Mouse (Mus musculus): ENCODE measurements around the gene Isoc2a.
A peak's percentile ranks its signal among the peaks of the same experiment; 100 is the strongest.

Isoc2a gene

DNA sequence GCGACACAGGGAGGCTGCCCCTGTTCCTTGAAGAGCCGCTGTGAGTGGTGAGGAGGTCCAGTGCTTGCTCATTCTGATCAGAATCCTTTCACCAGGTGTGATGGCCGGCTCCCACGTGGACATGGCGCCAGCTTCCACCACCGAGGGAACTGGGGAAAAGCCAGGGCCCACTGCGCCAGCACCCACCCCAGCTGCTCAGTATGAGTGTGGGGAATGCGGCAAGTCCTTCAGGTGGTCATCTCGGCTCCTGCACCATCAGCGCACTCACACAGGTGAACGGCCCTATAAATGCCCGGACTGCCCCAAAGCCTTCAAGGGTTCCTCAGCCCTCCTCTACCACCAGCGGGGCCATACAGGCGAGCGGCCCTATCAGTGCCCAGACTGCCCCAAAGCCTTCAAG lies 41.7 kb downstream of the Isoc2a start:
- no peak for DNase-seq (ENCODE audit: low read depth, low spot score)

DNA sequence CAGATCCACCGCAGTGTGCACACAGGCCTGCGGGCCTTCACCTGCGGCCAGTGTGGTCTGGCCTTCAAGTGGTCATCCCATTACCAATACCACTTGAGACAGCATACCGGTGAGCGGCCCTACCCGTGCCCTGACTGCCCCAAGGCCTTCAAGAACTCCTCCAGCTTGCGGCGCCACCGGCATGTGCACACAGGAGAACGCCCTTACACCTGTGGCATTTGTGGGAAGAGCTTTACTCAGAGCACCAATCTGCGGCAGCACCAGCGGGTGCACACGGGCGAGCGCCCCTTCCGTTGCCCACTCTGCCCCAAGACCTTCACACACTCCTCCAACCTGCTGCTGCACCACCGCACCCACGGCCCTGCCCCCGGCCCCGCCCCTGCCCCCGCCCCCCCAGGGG lies 42.1 kb downstream of the Isoc2a start:
- no peak for DNase-seq (ENCODE audit: low read depth, low spot score)

DNA sequence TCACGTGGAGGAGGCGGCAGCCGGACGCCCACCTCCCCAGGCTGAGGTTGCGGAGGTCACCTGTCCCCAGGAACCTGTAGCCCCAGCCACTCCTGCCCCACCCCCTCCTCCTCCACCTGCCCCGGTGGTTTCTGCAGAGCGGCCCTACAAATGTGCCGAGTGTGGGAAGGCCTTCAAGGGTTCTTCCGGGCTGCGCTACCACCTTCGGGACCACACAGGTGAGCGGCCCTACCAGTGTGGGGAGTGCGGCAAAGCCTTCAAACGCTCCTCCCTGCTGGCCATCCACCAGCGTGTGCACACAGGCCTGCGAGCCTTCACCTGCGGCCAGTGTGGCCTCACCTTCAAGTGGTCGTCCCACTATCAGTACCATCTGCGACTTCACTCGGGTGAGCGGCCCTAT lies 43.0 kb downstream of the Isoc2a start:
- DNase-seq (ENCODE audit: low read depth, low spot score), result no peak

DNA sequence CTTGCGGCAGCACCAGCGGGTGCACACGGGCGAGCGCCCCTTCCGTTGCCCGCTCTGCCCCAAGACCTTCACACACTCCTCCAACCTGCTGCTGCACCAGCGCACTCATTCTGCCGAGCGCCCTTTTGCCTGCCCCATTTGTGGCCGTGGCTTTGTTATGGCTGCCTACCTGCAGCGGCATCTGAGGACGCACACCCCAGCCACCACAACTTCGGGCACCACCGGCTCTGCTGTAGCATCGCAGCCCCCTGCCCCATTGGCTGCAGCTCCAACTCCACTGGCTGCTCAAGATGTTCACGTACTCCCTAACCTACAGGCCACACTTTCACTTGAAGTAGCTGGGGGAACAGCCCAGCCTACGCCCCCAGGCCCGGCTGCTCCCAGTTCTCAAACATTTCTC lies 43.5 kb downstream of the Isoc2a start:
- no peak for DNase-seq (ENCODE audit: low read depth, low spot score)

DNA sequence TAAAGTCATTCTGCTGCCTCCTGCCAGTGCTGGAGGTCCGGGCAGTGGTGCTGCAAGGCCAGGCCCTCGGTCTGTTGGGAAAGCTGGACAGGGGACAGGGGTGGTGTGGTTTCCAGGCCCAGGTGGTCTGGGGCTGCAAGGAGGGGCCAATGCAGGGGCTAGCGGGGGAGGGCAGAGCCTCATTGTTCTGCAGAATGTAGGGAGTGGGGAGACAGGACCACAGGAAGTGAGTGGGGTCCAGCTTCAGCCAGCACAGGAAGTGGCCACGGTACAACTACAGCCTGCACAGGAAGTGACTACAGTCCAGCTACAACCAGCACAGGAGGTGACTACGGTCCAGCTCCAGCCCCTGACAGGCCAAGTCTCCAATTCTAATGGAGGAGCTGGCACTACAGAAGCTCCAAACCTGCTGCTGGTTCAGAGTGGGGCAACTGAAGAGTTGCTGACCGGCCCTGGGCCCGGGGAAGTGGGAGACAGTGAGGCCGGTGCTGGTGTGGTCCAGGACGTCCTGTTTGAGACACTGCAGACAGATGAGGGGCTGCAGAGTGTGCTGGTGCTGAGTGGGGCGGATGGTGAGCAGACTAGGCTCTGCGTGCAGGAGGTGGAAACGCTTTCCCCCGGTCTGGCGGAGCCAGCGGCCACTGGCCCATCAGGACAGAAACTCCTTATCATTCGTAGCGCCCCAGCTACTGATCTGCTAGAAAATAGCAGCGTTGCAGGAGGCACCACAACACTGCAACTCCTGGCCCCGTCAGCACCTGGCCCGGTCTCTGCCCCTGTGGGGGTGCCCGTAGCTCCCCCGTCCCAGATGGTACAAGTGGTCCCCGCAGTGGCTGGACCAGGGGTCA lies 44.2 kb downstream of the Isoc2a start:
- no peak for DNase-seq (ENCODE audit: low read depth, low spot score)

DNA sequence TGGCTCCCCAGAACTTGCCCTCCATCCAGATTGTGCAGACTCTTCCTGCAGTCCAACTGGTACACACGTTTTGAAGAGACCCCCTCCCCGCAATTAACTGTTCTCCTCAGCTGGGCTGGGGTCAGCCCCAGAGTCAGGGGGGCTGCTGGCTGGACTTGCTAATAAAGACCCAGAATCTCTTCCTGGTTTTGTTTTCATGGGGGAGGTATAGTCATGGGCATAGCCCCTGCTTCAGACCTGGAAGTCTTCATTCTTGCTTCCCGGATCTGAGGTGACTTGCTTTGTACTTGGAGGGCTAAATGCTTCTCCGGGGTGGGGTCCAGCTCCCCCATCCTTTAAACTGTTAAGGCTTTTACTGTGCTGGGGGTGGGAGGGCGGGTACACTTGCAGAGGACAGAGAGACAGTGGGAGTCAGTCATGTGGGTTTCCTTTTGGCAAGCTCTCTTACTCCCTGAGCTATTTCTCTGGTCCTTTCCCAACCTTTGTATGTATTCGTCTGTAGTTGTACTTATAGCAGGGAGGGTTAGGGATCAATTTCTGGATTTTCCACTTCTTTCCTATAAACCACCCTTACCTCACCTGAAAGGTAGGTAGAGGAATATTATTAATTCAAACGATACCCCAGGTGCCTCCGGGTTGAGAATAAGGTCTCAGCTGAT lies 45.0 kb downstream of the Isoc2a start, which contains the start of gene Nat14:
Nat14 (plus strand) TSS at position 205 of the 659 bp plus-strand sequence.
- DNase-seq (ENCODE audit: low read depth, low spot score), result no peak

DNA sequence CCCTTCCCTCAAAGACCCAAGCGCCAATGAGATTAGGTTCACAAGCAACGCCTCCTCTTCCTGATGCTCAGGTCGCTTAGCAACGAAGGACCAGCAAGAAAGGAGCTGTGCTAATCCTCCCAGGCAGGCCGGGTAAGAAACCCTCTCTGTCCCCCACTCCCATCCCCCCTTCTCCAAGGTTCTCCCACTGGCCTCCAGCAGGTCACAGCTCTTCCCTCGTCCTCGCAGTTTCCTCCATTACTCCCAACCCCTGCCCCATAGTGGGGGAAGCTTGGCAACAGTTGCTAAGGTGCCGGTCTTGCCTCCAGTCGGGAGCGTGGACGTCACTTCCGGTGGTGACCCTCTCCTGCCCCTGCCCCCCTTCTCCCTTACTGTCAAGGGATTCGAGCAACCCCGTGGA lies 45.6 kb downstream of the Isoc2a start:
- DNase-seq (ENCODE audit: low read depth, low spot score), result no peak

DNA sequence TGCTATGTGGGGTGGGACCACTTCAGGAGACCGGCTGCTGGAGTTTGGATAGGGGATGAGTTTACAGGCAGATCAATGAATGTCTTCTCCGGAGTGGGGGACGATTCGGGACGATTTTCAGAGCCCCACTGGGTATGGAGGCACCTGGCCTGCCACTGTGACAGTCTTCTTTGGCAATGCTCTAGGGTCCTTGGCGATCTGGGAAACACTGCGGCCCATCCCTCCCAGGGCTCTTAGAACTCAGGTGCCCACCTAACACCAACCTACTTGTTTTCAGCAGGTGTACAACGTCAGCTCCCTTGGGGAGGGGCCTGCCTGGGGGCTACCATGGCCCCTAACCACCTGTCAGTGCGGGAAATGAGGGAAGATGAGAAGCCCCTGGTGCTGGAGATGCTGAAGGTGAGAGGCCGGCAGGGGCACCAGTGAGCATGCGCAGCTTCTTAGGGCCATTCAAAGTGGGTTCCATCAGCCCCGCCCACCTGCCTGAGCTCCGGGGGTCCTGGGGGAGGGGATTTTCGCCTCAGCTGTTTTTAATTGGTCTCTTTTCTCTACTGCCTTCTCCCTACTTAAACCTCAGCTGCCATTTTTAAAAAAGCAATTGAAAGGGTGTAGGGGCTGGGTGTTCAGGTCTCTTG lies 46.1 kb downstream of the Isoc2a start:
- no peak for DNase-seq (ENCODE audit: low read depth, low spot score)

DNA sequence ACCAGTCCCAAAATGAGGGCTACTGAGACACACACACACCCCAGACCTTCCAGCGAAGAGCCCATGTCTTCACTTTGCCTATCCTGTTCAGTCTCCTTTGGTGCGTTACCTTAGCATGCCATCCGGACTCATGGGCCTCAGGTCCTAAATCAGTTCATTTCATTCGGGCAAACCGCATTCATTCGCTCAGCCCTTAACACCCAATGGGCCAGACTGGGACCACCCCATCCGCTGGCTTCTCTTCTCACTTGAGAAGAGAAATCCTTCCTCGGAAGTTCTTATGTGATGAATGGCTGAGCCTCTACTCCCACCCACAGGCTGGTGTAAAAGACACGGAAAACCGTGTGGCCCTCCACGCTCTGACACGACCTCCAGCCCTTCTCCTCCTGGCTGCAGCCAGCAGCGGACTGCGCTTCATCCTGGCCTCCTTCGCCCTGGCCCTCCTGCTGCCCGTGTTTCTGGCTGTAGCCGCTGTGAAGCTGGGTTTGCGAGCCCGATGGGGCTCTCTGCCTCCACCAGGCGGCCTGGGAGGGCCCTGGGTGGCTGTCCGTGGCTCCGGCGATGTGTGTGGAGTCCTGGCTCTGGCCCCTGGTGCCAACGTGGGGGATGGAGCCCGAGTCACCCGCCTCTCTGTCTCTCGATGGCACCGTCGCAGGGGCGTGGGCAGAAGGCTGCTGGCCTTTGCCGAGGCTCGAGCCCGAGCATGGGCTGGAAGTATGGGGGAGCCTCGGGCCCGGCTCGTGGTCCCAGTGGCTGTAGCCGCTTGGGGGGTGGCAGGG lies 46.8 kb downstream of the Isoc2a start:
- no peak for DNase-seq (ENCODE audit: low read depth, low spot score)

DNA sequence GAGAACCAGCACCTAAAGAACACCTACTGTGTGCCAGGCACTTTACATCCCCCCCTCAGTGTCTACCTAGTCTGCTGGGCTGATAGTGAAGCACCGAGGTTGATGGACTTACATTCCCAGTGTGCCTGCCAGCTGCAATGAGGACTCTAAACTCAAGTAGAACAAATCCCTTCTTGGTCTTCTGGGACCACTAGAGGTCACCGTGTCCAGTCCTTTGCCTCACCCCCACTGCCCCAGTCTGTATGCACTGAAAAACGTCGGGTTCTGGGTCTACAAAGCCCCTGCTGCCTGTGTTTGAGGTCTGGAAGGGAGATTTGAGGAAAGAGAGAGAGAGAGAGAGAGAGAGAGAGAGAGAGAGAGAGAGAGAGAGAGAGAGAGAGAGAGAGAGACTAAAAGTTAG lies 47.5 kb downstream of the Isoc2a start:
- DNase-seq (ENCODE audit: low read depth, low spot score), result no peak

DNA sequence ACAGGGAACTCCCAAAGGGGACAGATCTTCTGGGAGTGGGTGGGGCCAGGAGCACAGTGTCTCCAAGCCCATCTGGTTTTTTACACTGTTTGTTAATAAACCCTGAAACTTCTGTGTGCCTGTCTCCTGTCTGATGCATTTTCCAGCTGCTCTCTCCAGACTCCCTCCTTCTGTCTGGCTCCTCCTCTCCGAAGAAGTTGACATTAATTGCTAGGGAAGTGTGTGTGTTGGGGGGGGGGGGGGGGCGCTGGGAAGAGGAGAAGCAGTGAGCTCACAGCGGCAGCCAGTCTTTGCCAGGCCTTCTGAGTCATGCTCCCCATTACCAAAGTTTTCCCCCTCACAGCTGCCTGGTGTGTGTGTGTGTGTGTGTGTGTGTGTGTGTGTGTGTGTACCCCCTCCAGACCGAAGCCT lies 47.9 kb downstream of the Isoc2a start:
- DNase-seq (ENCODE audit: low read depth, low spot score), result peak; percentile 84

DNA sequence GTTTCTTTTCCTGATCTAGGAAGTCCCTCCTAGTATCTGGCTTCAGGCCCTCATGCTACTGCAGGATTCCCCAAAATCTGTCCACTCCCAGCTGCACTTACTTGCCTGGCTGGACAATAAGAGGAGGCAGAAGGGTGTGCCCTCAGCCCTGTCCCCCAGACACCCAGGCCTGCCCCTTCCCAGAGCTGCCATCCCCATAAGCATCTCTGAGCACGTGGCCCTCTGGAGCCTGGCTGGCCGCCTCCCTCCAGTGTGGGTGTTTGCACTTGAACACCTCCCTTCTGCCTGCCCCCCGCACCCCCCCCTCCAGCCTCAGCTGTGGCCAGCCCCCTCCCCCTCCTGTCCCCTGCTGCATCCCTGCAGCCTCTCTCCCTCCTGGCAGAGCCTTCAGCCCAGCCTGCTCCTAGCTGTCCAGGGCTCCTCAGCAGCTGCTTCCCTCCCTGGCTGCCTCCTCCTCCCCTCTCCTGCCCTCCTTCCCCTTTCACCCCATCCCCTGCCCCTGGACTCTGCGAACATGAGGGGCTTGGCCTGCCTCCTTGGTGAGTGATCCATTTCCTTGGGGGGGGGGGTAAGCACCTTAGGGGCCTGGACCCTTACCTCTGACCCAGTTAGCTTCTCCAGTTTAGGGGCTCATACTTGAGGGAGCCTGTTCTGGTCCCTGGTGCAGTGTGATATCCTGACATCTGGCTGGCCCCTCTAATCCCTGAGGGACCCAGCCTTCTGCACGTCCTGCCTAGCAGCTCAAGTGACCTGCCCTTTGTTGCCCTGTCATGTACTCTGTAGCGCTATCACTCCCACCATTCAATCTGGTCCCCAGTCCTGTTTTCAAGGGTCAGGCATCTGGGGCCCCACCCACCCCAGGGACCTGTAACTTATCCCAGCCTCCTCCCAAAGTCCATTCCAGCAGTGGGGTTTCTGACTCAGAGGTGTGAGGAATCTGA lies 48.8 kb downstream of the Isoc2a start, which contains the start of gene Ssc5d:
Ssc5d (plus strand) TSS at position 345 of the 941 bp plus-strand sequence.
- DNase-seq (ENCODE audit: low read depth, low spot score), result peak; percentile 82

DNA sequence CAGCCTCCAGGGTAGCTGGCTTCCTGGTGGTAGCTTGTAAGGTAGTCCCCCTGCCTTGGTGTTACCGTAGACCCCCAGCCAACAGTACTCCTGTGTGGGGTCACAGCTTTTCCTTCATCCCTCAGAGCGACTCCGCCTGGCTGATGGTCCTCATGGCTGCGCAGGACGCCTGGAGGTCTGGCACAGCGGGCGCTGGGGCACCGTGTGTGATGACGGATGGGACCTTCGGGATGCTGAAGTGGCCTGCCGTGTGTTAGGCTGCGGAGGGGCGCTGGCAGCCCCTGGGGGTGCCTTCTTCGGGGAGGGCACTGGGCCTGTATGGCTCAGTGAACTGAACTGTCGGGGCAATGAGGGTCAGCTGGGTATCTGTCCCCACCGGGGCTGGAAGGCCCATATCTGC lies 49.9 kb downstream of the Isoc2a start:
- DNase-seq (ENCODE audit: low read depth, low spot score), result no peak

DNA sequence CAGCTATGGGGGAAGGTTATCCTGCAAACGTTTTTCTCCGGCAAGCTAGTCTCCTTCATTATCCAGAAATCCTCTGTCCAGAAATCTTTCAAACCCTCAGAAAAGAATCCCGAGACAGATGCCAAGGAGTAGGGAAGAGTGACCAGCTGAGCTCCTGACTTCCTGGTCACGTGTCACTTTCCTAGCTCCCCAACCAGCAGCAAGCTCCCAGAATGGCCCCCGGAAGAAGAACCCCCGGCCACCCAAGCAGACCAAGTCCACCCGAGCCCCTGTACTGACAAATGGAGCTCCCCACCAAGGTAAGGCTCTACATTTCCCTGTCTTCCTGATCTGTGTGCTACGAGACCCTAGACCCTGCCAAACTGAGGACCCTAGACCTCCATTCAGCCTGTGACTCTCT lies 50.8 kb downstream of the Isoc2a start:
- no peak for DNase-seq (ENCODE audit: low read depth, low spot score)

DNA sequence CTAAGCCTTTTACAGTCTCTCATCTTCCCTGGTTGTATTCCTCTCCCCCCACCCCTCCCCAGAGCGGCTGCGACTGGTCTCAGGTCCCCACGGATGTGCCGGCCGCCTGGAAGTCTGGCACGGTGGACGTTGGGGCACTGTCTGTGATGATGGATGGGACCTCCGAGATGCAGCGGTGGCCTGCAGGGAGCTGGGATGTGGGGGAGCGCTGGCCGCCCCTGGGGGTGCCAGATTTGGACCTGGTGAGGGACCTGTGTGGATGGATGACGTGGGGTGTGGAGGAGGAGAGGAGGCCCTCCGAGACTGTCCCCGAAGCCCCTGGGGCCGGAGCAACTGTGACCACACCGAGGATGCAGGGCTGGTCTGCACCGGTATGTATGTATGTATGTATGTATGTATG lies 51.4 kb downstream of the Isoc2a start:
- no peak for DNase-seq (ENCODE audit: low read depth, low spot score)

DNA sequence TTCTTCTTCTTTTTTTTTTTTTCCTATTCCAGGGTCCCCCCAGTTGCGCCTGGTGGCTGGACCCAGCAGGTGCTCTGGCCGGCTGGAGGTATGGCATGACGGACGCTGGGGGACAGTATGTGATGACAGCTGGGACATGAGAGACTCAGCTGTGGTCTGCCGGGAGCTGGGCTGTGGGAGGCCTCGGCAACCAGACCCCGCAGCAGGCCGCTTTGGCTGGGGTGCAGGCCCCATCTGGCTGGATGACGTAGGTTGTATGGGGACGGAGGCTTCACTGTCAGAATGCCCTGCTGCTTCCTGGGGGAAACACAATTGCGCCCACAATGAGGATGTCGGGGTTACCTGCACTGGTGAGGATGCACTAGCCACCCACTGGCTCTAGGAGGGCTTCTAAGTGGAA lies 56.1 kb downstream of the Isoc2a start:
- DNase-seq (ENCODE audit: low read depth, low spot score), result no peak

DNA sequence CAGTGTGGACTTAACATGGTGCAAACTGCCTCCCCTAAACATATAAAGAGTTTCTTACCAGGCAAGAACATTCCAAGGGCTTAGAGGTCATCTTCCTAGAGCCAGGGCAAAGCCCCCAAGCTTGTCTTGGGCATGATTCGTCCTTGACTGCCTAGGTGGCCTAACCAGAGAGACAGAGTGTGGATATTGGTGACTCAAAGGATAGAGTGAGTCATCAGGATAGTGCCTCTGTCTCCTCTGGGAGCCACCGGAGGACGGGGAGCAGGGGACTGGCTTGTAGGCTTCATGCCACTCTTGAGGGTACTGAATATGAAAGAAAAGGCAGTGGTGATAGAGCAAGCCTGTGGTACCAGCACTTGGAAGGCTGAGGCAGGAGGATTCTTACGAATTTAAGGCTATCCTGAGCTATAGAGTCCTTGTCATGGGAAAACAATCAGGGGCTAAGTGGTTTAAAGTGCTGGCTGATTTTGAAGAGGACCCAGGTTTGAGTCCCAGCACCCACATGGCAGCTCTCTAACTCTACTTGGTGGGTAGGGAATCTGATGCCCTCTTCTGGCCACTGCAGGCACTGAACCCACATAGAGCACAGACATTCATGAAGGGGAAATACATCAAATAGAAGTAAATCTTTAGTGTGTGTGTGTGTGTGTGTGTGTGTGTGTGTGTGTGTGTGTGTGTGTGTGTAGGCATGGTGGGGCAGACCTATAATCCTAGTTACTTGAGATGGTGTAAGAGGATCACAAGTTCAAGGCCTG lies 57.4 kb downstream of the Isoc2a start:
- no peak for DNase-seq (ENCODE audit: low read depth, low spot score)

DNA sequence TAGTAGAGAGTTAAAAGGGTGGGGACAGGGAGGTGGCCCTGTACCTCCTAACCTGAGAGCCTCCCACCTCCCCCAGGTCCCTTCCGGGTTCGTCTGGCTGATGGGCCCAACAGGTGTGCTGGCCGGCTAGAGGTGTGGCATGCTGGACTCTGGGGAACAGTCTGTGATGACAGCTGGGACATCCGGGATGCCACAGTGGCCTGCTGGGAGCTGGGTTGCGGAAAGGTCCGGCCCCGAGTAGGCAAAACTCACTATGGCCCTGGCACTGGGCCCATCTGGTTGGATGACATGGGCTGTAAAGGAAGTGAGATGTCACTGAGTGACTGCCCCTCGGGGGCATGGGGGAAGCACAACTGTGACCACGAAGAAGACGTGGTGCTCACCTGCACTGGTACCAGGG lies 59.9 kb downstream of the Isoc2a start:
- no peak for DNase-seq (ENCODE audit: low read depth, low spot score)

DNA sequence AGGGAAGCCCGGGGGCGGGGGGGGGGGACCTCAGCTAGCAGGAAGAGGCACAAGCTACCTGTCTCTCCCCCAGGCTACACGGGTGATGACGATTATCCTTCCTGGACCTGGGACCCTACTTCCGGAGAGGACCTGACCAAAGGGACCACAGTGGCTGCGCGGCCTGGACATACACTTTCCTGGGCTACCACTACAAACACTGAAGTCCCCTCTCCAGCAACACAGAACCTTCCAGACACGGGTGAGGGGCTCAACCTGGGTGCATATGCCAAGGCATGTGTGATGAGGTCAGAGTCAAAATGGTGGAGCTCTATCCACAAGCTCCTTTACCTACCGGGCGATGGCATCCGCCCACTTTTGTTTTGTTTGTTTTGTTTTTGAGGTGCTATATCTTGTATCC lies 60.4 kb downstream of the Isoc2a start:
- no peak for DNase-seq (ENCODE audit: low read depth, low spot score)

DNA sequence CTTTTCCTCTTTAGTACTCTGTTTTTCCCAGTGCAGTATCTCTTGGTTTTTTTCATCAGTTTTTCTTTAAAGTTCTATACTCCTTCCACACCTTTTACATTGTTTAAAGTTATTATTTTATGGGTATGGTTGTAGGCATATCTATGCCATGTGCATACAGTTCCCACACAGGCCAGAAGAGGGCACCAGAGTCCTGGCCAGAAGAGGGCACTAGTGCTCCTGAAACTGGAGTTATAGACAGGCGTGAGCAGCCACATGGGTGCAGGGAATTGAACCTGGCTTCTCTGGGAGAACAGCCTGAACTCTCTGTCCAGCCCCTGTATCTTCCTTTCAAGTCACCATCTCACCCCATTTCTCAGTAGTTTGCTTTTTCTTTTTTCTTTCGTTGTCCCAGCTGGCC lies 61.5 kb downstream of the Isoc2a start:
- no peak for DNase-seq (ENCODE audit: low read depth, low spot score)
